Mouse (Mus musculus) layer of hippocampus, postnatal 25 days (tissue): ENCODE measurements around the gene Col4a6. TPM values are rescaled to one million over a fixed set of nuclear protein-coding genes. Genes with fewer than 3 reads are reported as not detected.

Experiments
- DNase-seq, 2 experiments: peaks; one replicate each; pipeline ENCODE4 v3.0.0; 2022; ENCODE audit warnings: mixed read lengths in 2 of 2, low spot score in 1 of 2; ENCODE audit errors: extremely low spot score in 1 of 2
- total RNA-seq, 2 experiments: library from RNA; stranded (reverse); gene quantifications; 2 replicates each; pipeline ENCODE4 v1.2.3; 2021

Col4a6 gene
- 1 to 10 TPM in 1 of 2 experiments, under 1 TPM in 1; 0.89 to 1.1 TPM for total RNA-seq

GRCm38 (mm10) chrX:141473470-141474302 lies at the start of gene Col4a6:
Gene Col4a6 (minus strand): TSS chrX:141474076.
- DNase-seq: no peak

DNA sequence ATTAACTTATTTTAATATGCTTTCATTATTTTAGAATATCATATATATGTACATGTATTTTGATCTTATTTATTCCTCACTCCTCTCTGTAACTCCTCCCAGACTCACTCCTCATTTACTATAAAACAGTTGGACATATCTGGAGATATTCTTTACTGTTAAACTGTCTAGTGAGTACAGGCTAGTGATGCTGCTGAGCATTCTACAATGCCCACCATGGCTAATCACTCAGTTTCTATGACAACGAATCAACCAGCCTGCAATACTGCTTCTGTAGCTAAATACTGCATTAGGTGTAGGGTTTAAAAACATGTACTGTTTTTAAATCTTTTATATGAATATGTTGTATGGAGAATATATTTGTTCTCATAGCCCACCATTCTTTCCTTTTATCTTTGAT lies 29.2 kb upstream of the Col4a6 start:
- no peak for DNase-seq

DNA sequence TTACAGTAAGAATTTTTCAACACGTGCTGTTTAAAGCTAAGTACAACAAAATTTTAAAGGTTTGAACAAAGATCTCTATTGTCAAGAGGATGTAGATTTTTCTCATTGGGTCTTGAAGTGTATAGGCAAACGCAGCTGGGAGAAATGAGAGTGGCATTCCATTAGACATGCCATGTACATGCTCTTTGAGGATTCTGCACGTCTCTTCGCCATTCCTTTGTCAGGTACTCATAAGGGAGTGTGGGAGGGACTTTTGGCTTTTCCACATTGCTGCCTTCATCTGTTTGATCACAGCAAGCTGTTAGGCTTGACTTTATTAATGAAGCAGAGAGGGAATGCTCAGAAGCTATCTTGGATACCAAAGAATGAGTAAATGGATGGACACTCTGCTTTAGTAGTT lies 20.7 kb upstream of the Col4a6 start:
- no peak for DNase-seq

- no peak for DNase-seq
These were observed 1.9 kb upstream of the Col4a6 start for GRCm38 (mm10) chrX:141475566-141476327.

DNA sequence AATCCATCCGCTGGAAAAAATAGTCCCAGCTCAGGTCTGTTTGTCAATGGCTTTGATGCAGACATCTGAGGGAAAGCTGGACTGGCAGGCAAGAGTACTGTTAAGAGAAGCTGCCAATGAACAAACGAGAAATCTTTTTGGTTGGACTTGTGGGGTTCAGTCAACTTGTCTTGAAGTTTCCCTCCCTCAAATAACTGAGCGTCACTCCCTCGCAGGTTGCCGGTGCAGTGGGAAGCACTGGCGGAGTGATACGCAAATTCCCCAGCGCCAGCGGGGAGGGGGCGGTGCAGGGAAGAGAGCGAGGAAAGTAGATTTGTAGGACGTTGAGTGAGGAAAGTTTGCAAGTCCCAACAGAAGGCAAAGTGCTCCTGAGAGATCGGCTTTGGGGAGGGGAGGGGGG lies 1.2 kb upstream of the Col4a6 start, which contains the start of gene Col4a5:
Gene Col4a5 (plus strand): TSS at position 276 of the 400 bp plus-strand sequence.
- DNase-seq: peak in 1 of 2 experiments; percentile 6

DNA sequence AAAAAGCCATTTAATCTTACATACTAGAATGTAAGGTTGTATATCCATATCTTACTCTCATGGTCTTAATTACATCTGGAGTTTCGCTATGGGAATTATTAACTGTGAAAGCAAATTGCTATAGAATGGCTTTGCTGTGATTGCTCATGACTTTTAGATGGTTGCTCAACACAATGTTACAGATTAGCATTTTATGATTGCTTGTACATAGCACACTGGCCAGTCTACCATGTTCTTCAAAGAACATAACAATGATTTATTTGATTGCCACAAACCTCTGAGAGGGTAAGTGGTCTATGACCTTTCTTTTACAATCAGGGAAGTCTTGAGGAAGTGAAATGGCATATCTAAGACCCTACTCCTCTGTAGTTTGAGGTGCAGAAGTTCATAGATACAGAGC lies 25.9 kb downstream of the Col4a6 start:
- DNase-seq: no peak

DNA sequence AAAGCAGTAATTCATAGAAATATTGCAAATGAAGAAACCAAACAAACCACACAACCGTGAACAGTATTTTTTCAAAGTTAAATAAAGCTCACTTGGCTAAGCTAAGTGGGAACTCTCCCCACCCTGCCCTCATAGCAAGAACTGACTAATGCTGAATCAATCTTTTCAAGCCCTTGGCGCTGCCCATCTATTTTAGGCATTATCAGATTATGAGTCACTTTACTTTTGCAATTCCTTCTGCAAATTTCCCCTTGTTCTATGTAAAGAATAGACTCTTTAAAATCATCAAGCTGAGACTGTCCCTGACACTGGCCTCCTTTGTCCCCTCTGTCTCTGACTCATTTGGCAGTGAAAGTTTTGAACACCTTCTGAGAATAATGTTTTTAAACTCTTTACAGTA lies 34.5 kb downstream of the Col4a6 start:
- DNase-seq: no peak

DNA sequence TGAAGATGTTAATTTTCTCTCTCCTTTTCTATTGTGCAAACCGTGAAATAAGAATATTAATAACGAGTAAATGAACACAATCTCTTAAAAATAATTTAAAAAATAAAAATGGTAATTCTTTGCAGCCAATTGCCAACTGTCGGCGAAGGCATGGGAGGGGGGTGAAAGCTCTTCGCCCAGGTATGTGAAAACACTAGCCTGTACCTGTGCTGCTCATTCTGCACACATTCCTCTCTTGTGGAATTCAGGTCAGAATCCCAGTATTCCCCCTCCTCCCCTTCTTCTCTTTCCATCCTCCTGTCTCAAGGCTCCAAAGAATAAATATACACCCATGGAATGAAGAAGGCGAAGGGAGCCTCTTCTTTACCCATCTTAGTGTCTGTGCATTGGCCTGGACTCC lies 37.1 kb downstream of the Col4a6 start:
- no peak for DNase-seq

DNA sequence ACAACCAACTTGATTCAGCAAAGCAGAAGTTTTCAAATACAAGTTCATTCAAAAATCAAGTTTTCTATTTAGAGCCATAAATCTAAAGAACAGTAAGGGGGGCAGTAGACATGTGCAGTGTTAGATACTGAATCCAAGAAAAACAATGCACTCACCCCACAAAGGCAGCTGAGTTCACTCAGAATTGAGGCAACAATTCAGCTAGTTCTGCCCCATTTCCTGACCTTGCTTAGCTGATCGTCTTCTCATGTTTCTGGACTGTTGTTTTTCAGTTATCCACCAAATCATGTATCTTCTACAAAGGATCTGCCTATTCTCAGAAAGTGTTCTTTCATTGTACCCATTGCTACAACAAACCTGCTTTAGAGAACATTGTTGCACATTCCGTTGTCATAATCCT lies 58.6 kb downstream of the Col4a6 start:
- DNase-seq: no peak

GRCm38 (mm10) chrX:141396243-141396642 lies 77.6 kb downstream of the Col4a6 start:
- no peak for DNase-seq

DNA sequence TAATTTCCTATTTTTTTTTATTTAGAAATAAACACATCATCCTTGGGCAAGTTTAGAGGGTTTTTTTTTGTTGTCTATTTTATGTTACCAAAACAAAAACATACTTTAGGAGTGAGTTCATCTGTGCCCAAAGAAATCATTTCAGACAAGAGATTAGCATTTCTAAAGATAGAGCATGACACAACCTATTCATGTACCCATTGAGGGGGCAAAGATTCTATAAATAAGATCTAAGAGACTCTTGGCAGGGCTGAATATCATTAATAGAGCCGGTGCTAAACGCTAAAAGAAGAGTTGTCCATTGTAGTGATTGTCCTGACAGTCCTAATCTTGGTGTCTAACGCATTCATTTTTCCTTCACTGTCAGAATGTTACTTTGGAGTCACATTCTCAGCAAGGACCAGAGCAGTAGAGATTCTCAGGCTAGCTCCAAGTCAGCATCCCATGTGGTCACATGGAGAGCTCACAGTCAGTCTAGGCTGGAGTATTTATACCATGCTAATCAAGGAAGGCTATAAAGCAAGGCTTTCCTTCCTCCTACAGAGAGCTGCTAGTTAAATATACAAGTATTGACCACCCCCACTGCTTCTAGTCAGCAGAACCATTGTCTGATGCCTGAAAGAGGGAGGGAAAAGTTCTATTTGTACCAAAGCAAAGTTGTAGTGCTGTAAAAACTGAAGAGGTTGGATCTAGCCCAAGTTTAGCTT lies 88.3 kb downstream of the Col4a6 start:
- DNase-seq: no peak

DNA sequence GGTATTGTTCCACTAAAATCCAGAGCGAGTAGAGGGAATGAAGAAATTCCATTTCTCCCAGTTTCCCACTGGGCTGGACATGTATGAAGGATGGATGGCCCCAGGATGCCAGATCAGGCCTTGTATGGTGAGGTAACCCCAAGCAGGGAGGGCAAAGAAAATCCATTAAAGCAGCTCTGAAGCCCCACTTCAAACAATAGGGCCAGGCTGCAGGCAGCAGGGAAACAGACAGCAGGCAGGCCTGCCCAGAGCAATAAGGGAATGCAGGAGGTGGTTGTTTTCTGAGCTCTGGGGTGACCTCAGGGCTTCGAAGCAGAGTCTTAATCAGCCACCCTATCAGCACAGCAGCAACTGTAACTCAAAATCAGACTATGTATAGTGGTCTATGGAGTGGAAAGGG lies 89.2 kb downstream of the Col4a6 start:
- no peak for DNase-seq

DNA sequence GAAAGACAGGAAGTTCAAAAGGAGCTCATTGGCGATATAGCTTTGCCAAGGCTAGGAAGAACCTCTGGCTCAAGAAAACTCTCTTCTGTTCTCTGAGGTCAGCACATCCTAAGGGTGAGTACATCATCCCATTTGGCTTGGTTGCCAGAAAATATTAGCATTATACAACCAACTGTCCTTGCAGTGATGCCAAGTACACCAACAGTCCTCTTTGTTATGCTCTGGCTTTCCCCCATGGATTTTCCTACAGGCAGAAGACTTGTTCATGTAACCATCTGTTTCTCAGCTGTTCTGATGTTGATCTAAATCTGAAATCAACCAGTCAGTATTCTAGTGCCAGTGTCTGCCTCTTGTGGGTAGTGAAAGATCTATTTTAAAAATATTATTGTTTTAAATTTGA lies 103.6 kb downstream of the Col4a6 start:
- DNase-seq: no peak

DNA sequence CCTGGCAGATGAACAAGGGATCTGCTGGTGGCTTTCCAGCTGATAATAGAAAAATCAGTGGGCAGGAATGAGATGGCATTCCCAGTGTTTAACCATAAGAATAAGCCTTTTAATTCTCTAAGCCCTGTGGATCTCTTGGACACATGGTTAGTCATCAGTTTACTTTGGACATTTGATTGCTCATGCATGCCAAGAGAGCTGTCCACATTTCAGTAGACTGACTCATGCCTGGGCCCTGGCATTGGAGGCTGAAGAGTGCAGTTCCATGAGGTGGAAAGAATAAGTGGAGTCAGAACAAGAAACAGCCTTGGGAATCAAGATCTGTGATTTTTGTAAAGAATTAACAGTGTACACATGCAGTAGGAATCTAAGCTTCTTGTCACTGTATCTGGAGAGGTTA lies 110.5 kb downstream of the Col4a6 start:
- DNase-seq: no peak

DNA sequence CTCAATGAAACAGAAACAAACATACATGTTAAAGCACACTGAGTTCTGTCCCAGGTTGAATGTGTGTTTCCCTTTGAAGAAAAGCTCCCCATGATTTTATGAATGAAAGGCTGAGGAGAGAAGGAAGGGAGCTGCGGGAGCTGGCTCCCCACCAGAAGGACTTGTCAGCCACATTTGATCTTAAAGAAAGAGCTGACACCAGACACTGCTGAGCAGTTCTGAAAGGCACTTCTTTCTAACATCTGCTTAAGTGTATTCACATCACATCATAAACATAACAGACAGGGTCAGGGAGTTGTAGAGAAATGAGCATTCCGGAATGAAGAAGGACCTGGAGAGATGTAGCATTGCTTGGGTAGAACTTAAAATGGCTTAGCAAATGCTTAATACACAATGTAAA lies 132.5 kb downstream of the Col4a6 start:
- no peak for DNase-seq

DNA sequence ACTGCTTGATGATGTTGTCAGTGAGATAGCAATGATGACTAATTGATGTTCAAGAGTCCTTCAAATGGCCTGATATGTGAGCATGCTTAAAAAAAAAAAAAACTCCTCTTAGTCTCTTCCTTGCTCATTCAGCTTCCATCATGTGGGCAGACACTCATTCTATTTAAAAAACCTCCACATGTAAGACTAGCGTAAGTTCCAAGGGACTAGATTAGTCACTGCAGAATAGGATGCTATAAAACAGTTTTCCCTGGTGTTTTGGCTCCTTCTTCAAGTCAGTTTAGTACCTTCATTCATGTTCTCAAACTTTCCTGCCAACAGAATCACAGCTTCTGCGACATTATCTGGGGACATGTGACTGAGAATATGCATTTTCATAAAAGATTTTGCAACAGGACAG lies 145.8 kb downstream of the Col4a6 start:
- DNase-seq: no peak

DNA sequence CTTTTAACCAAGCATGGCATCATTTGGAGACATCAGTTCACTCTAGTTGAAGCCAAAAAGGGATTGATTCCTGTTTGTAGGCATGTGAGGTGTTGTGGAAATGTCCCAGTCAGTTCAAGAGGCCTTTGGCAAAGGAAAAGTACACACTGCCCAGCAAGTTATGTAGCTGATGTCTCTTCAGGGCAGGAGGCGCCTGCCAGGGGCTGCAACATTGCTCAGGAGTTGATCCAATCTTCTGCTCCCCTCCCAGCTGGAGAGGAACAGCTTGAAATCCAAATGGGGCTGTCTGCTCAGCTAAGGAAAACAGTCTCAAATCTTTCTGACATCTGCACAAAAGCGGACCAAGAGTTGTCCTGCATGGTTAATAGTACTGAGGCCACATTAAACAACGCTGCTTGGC lies 149.7 kb downstream of the Col4a6 start:
- no peak for DNase-seq

- DNase-seq: no peak
These were observed 157.7 kb downstream of the Col4a6 start for GRCm38 (mm10) chrX:141316217-141316616.

- DNase-seq: no peak
These were observed 158.1 kb downstream of the Col4a6 start for GRCm38 (mm10) chrX:141315795-141316194.

- no peak for DNase-seq
These were observed 181.0 kb downstream of the Col4a6 start for GRCm38 (mm10) chrX:141292702-141293462.
